Mouse (Mus musculus): ENCODE measurements at regions not wholly inside any gene's neighbourhood (a gene's known extent, or its start where the extent isn't known, plus 50 kb on each side); places are given as distances from the start of the nearest gene placed in this dataset.

DNA sequence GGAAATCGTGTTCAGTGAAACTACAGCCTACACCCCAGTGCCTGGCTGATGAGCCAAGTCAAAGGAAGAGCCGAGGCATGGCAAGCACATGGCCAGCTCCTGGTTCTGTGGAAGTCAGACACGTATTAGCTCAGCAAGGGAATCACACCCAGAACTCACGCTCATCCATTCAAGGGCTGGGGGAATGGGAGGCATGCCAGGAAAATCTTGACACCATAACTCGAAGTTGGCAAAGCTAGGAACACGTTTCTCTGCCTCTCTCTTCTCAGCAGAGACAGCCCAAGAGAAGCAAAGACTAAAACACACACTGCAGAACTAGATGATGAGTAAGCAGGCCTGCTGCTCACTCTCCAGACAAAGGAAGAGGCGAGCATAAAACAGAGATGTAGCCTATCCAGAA, 53.5 kb upstream of the Ypel5 start:
- DNase-seq (ENCODE audit: low spot score), result peak; percentile 59
- H3K9me3 ChIP-seq (replicated peaks; ENCODE audit: control insufficient read depth, low read length), result no peaks in the 10 kb centered on the region
- no peak overlapping the region for H3K4me2 ChIP-seq (ENCODE audit: low read length)
- H3K27me3 ChIP-seq (replicated peaks; ENCODE audit: control insufficient read depth, insufficient read depth, low read length), result no peaks in the 10 kb centered on the region
- H3K27ac ChIP-seq (ENCODE audit: low read depth, low read length), result no peak overlapping the region
- H3K4me3 ChIP-seq (ENCODE audit: low read depth, low read length), result no peak overlapping the region
- ATAC-seq, result peak; percentile 42; the same call in 1 of the 2 replicates
- H3K9ac ChIP-seq (ENCODE audit: low read length), result no peak overlapping the region
- H3K36me3 ChIP-seq (ENCODE audit: control insufficient read depth, insufficient read depth, low read length), result no peaks in the 10 kb centered on the region
- H3K4me1 ChIP-seq (ENCODE audit: control insufficient read depth, insufficient read depth, low read length), result no peaks in the 10 kb centered on the region
- 55% methylated on average over 7 of the region's 7 CpGs for WGBS

DNA sequence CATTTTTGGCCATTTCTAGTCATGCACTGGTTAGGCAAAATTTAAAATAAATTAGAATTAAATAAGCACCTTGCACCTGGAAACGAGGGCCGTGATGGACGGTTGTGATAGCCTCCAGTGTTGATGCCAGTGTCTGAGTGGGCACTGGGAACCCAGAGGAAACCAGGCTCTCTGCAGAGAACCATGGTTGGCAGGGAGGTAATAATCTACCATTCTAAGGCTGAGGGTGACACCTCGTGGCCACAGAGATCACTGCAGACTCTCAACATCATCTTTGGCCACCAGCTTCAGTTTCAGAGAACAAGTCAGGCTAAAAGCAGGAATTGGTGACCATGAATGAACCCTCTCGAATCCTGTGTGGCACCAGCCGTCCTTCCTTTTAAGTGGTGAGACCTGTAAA, 54.5 kb upstream of the Ypel5 start:
- H3K9me3 ChIP-seq (replicated peaks; ENCODE audit: control insufficient read depth, low read length), result no peaks in the 10 kb centered on the region
- 18% methylated on average over 6 of the region's 6 CpGs for WGBS
- no peaks in the 10 kb centered on the region for H3K36me3 ChIP-seq (ENCODE audit: control insufficient read depth, insufficient read depth, low read length)
- DNase-seq (ENCODE audit: low spot score), result peak; percentile 88
- H3K27me3 ChIP-seq (replicated peaks; ENCODE audit: control insufficient read depth, insufficient read depth, low read length), result no peaks in the 10 kb centered on the region
- H3K4me2 ChIP-seq (ENCODE audit: low read length), result no peak overlapping the region
- no peaks in the 10 kb centered on the region for H3K4me1 ChIP-seq (ENCODE audit: control insufficient read depth, insufficient read depth, low read length)
- no peak overlapping the region for H3K9ac ChIP-seq (ENCODE audit: low read length)
- no peak overlapping the region for H3K4me3 ChIP-seq (ENCODE audit: low read depth, low read length)
- H3K27ac ChIP-seq (ENCODE audit: low read depth, low read length), result no peak overlapping the region
- peak; percentile 85 for ATAC-seq

DNA sequence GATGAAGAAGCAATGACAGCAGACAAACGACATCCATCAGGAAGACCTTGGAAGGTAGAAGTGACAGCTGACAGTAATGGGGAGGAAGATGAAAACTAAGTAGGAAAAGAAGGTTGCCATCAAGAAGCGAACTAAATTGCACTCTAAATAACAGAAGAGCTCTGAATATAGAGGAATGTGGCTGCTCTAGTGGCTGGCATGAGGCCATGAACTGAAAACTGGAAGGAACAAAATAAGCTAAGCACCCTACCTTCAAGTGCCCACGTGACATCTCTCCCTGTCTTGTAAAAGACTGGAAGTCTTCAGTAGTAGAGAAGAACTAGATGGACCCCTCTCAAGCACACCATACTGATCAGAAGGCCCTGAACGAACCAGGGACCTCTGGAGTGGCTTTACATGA, 68.0 kb upstream of the Ypel5 start:
- H3K4me3 ChIP-seq (ENCODE audit: low read depth, low read length), result no peak overlapping the region
- H3K4me1 ChIP-seq (ENCODE audit: control insufficient read depth, insufficient read depth, low read length), result no peaks in the 10 kb centered on the region
- no peak overlapping the region for H3K27ac ChIP-seq (ENCODE audit: low read depth, low read length)
- no peaks in the 10 kb centered on the region for H3K27me3 ChIP-seq (replicated peaks; ENCODE audit: control insufficient read depth, insufficient read depth, low read length)
- H3K4me2 ChIP-seq (ENCODE audit: low read length), result no peak overlapping the region
- no peak for DNase-seq (ENCODE audit: low spot score)
- 74% methylated on average over 4 of the region's 4 CpGs for WGBS
- H3K9ac ChIP-seq (ENCODE audit: low read length), result no peak overlapping the region
- ATAC-seq, result no peak
- H3K9me3 ChIP-seq (replicated peaks; ENCODE audit: control insufficient read depth, low read length), result no peaks in the 10 kb centered on the region
- no peaks in the 10 kb centered on the region for H3K36me3 ChIP-seq (ENCODE audit: control insufficient read depth, insufficient read depth, low read length)

DNA sequence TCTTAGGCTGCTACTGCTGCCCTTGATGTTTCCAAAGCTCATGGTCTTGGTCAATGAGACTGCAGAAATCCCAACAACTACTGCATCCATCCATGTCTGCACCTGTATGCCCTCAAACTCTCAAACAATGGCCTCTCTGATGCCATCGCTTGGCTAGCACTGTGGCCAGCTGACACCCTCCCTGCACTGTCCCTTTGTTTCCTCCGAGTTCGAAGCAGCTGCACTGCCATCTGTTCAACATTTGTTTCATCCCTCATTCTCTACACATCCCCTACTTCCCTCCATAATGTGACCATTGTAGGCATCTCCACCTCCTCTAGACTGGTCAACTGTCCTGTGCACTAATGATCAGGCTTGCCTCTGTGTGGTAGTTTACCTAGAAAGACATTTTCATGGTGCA, 75.3 kb upstream of the Ypel5 start:
- Histone ChIP-seq H3K9me3 (replicated peaks; ENCODE audit: control insufficient read depth, low read length) (no peaks in the 10 kb centered on the region), H3K9ac (ENCODE audit: low read length) (no peak overlapping the region), H3K4me2 (ENCODE audit: low read length) (no peak overlapping the region), H3K27ac (ENCODE audit: low read depth, low read length) (no peak overlapping the region), H3K27me3 (replicated peaks; ENCODE audit: control insufficient read depth, insufficient read depth, low read length) (no peaks in the 10 kb centered on the region), H3K4me3 (ENCODE audit: low read depth, low read length) (no peak overlapping the region), H3K4me1 (ENCODE audit: control insufficient read depth, insufficient read depth, low read length) (no peaks in the 10 kb centered on the region), H3K36me3 (ENCODE audit: control insufficient read depth, insufficient read depth, low read length) (no peaks in the 10 kb centered on the region)
- 57% methylated on average over 3 of the region's 3 CpGs for WGBS
- no peak for DNase-seq (ENCODE audit: low spot score)
- no peak for ATAC-seq

DNA sequence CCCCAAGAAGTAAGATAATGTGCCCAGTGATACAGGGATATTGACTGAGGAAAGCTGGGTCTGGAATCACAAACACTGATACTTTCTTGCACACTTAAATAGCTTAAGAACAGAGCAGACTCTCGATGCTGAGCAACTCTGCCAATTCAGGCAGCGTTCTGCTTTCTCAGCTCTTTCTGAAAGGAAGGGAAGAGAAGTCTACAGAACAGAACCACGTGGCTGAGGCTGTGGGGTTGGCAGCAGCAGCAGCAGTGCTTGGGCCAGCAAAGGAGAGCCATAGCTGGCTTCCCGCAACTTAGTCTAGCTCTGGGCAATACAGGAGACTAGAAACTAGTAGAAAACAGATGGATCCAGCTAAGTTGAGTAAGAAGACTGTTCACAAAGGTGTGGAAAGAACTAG, 89.8 kb upstream of the Ypel5 start:
- H3K27me3 ChIP-seq (replicated peaks; ENCODE audit: control insufficient read depth, insufficient read depth, low read length), result no peaks in the 10 kb centered on the region
- no peaks in the 10 kb centered on the region for H3K36me3 ChIP-seq (ENCODE audit: control insufficient read depth, insufficient read depth, low read length)
- H3K27ac ChIP-seq (ENCODE audit: low read depth, low read length), result no peak overlapping the region
- no peak overlapping the region for H3K9ac ChIP-seq (ENCODE audit: low read length)
- no peaks in the 10 kb centered on the region for H3K4me1 ChIP-seq (ENCODE audit: control insufficient read depth, insufficient read depth, low read length)
- H3K9me3 ChIP-seq (replicated peaks; ENCODE audit: control insufficient read depth, low read length), result no peaks in the 10 kb centered on the region
- DNase-seq (ENCODE audit: low spot score) (no peak), ATAC-seq (no peak)
- no peak overlapping the region for H3K4me2 ChIP-seq (ENCODE audit: low read length)
- H3K4me3 ChIP-seq (ENCODE audit: low read depth, low read length), result no peak overlapping the region
- WGBS, result 66% methylated on average over 4 of the region's 4 CpGs

DNA sequence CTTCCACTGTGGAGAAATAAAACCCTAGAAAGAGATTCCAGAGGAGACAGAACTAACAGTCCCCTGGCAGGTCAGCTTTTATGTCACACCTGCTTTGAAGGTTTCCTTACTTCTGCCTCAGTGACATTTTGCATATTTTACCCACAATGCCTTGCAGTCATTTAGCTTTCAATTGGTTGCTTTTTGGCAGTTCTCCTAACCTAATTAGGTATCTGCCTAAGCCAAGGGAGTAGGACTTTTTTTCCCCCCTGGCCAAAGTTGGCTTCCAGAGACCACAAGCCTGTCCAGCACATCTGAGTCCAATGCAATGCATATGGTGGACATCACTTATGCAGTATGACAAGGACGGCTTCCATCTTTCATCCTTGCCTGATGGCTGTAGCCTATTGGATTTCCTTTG, 103.2 kb upstream of the Ypel5 start:
- ATAC-seq (no peak), DNase-seq (ENCODE audit: low spot score) (peak; percentile 56)
- H3K36me3 ChIP-seq (ENCODE audit: control insufficient read depth, insufficient read depth, low read length), result no peaks in the 10 kb centered on the region
- H3K4me3 ChIP-seq (ENCODE audit: low read depth, low read length), result no peak overlapping the region
- 94% methylated on average over 1 of the region's 1 CpGs for WGBS
- no peaks in the 10 kb centered on the region for H3K27me3 ChIP-seq (replicated peaks; ENCODE audit: control insufficient read depth, insufficient read depth, low read length)
- no peaks in the 10 kb centered on the region for H3K9me3 ChIP-seq (replicated peaks; ENCODE audit: control insufficient read depth, low read length)
- no peaks in the 10 kb centered on the region for H3K4me1 ChIP-seq (ENCODE audit: control insufficient read depth, insufficient read depth, low read length)
- H3K9ac ChIP-seq (ENCODE audit: low read length), result no peak overlapping the region
- no peak overlapping the region for H3K4me2 ChIP-seq (ENCODE audit: low read length)
- H3K27ac ChIP-seq (ENCODE audit: low read depth, low read length), result no peak overlapping the region

DNA sequence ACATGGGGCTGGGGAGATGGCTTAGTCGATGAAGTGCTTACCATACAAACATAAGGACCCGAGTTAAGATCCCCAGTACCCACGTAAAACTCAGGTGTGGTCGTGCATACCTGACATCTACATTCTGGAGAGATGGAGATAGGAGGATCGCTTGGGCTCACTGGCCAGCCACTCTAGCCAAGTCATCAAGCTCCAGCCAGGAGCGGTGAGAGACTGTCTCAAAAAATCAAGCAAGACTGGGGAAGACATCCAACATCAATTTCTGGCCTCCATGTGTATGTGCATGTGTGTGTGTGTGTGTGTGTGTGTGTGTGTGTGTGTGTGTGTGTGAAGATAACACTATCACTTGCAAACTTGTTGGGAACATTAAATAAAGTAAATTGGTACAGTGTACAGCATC, 104.6 kb upstream of the Ypel5 start:
- no peaks in the 10 kb centered on the region for H3K4me1 ChIP-seq (ENCODE audit: control insufficient read depth, insufficient read depth, low read length)
- H3K36me3 ChIP-seq (ENCODE audit: control insufficient read depth, insufficient read depth, low read length), result no peaks in the 10 kb centered on the region
- H3K27me3 ChIP-seq (replicated peaks; ENCODE audit: control insufficient read depth, insufficient read depth, low read length), result no peaks in the 10 kb centered on the region
- no peak for DNase-seq (ENCODE audit: low spot score)
- no peak overlapping the region for H3K4me2 ChIP-seq (ENCODE audit: low read length)
- no peak overlapping the region for H3K9ac ChIP-seq (ENCODE audit: low read length)
- no peak overlapping the region for H3K4me3 ChIP-seq (ENCODE audit: low read depth, low read length)
- no peaks in the 10 kb centered on the region for H3K9me3 ChIP-seq (replicated peaks; ENCODE audit: control insufficient read depth, low read length)
- 94% methylated on average over 6 of the region's 6 CpGs for WGBS
- H3K27ac ChIP-seq (ENCODE audit: low read depth, low read length), result no peak overlapping the region
- ATAC-seq, result no peak

DNA sequence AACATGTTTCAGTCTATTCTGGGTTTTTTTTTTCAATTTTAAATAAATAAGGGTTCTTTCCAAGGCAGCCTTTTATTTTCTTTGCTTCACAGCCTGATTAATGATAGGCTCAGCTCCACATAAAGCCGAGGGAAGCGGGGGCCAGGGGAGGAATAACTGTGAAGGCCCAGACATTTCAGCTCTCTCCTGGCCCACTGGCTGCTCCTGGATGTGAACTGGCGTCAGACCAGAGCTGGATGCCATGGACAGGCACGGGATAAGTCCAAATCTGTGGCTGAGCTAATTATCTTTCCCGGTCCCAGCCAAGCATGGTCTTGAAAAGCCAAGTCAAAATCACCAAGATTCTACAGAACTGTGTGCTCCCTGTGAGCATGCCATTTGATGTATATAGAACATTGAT, 105.1 kb upstream of the Ypel5 start:
- no peak overlapping the region for H3K4me3 ChIP-seq (ENCODE audit: low read depth, low read length)
- no peaks in the 10 kb centered on the region for H3K4me1 ChIP-seq (ENCODE audit: control insufficient read depth, insufficient read depth, low read length)
- ATAC-seq (peak; percentile 42; the same call in 1 of the 2 replicates), DNase-seq (ENCODE audit: low spot score) (peak; percentile 48)
- no peaks in the 10 kb centered on the region for H3K36me3 ChIP-seq (ENCODE audit: control insufficient read depth, insufficient read depth, low read length)
- no peak overlapping the region for H3K9ac ChIP-seq (ENCODE audit: low read length)
- no peaks in the 10 kb centered on the region for H3K9me3 ChIP-seq (replicated peaks; ENCODE audit: control insufficient read depth, low read length)
- H3K27ac ChIP-seq (ENCODE audit: low read depth, low read length), result no peak overlapping the region
- H3K4me2 ChIP-seq (ENCODE audit: low read length), result no peak overlapping the region
- WGBS, result 51% methylated on average over 5 of the region's 5 CpGs
- H3K27me3 ChIP-seq (replicated peaks; ENCODE audit: control insufficient read depth, insufficient read depth, low read length), result no peaks in the 10 kb centered on the region

DNA sequence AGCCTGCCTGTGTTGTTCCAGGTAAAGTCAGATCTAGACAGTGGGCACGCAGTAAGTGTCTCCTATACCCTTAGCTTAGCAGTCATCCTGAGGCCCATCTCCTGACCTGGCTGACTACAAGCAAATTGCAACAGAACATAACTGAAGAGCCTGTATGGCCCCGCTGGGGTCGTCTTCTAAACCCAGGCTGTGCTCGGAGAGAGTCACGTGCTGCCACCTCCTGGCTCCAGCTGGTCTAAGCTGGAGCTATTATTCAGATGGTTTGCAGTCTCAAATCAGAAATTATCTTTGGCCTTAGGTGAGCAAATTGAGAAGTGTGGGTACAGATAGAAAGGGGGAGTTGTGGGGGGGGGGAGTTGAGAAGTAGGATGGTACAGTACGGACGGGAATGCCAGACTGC, 115.5 kb upstream of the Ypel5 start:
- WGBS, result 49% methylated on average over 7 of the region's 7 CpGs
- no peak overlapping the region for H3K27ac ChIP-seq (ENCODE audit: low read depth, low read length)
- peak; percentile 57 for DNase-seq (ENCODE audit: low spot score)

DNA sequence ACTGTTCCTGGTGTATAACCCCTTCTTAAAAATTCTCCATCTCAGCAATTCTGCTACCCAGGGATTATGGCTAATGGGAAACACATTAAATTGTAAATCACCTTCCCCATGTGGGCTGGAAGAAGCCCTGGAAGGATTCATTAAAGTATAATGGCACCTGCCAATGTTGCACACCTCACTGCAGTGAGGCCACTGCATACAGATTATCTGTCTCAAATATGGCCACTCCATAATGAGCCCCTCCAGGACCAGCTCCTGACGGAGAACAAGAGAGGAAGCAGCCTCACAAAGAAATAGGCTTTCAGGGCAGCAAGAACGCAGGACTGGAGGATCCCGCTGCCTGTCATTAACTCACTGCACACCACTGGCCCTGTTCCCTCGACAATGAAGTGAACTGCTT, 115.2 kb upstream of the Alk start:
- no peak for DNase-seq (ENCODE audit: low spot score)
- 46% methylated on average over 4 of the region's 4 CpGs for WGBS
- H3K36me3 ChIP-seq (ENCODE audit: control insufficient read depth, insufficient read depth, low read length), result no peaks in the 10 kb centered on the region
- H3K27ac ChIP-seq (ENCODE audit: low read depth, low read length), result no peak overlapping the region
- no peak overlapping the region for H3K9ac ChIP-seq (ENCODE audit: low read length)
- no peak for ATAC-seq
- H3K27me3 ChIP-seq (replicated peaks; ENCODE audit: control insufficient read depth, insufficient read depth, low read length), result no peaks in the 10 kb centered on the region
- no peak overlapping the region for H3K4me3 ChIP-seq (ENCODE audit: low read depth, low read length)
- no peaks in the 10 kb centered on the region for H3K9me3 ChIP-seq (replicated peaks; ENCODE audit: control insufficient read depth, low read length)
- no peak overlapping the region for H3K4me2 ChIP-seq (ENCODE audit: low read length)
- H3K4me1 ChIP-seq (ENCODE audit: control insufficient read depth, insufficient read depth, low read length), result no peaks in the 10 kb centered on the region

More for the DNA sequence above, 115.5 kb upstream of the Ypel5 start:
- no peaks in the 10 kb centered on the region for H3K27me3 ChIP-seq (replicated peaks; ENCODE audit: control insufficient read depth, insufficient read depth, low read length)
- H3K36me3 ChIP-seq (ENCODE audit: control insufficient read depth, insufficient read depth, low read length), result no peaks in the 10 kb centered on the region
- no peaks in the 10 kb centered on the region for H3K9me3 ChIP-seq (replicated peaks; ENCODE audit: control insufficient read depth, low read length)
- H3K9ac ChIP-seq (ENCODE audit: low read length), result no peak overlapping the region
- no peaks in the 10 kb centered on the region for H3K4me1 ChIP-seq (ENCODE audit: control insufficient read depth, insufficient read depth, low read length)
- H3K4me2 ChIP-seq (ENCODE audit: low read length), result no peak overlapping the region
- ATAC-seq, result no peak; the same call in 1 of the 2 replicates
- no peak overlapping the region for H3K4me3 ChIP-seq (ENCODE audit: low read depth, low read length)

All from forebrain, embryonic 14.5 days (tissue).